Mouse (Mus musculus) testis, adult 2 months (tissue): ENCODE results near the gene Mgat2. TPM values are rescaled to one million over a fixed set of nuclear protein-coding genes. Genes with fewer than 3 reads are reported as not detected.
A peak's percentile ranks its signal among the peaks of the same experiment; 100 is the strongest.

Experiments
- H3K27ac ChIP-seq: fragments of 200-500 bp; 2 replicates; pipeline ENCODE4 v1.5.1; 2012; ENCODE audit warnings: low read depth, low read length; ENCODE audit not compliant: control insufficient read depth, insufficient read depth
- H3K27me3 ChIP-seq: fragments of 200-500 bp; 2 replicates; pipeline ENCODE4 v1.6.1; 2012; ENCODE audit warnings: mild to moderate bottlenecking, low read length, moderate library complexity; ENCODE audit not compliant: control insufficient read depth, insufficient read depth
- H3K36me3 ChIP-seq: fragments of 200-500 bp; 2 replicates; pipeline ENCODE4 v1.6.1; 2012; ENCODE audit warnings: mild to moderate bottlenecking, low read length; ENCODE audit not compliant: control insufficient read depth, insufficient read depth
- H3K4me1 ChIP-seq: fragments of 200-500 bp; 2 replicates; pipeline ENCODE4 v1.6.1; 2012; ENCODE audit warnings: low read length; ENCODE audit not compliant: control insufficient read depth, insufficient read depth
- H3K4me3 ChIP-seq: fragments of 200-500 bp; 2 replicates; pipeline ENCODE4 v1.5.1; 2012; ENCODE audit warnings: low read depth, mild to moderate bottlenecking, low read length, moderate library complexity, mixed read lengths; ENCODE audit not compliant: control insufficient read depth
- CTCF ChIP-seq: fragments of 200-500 bp; IDR thresholded peaks from 2 replicates; pipeline ENCODE4 v1.5.1; 2012; ENCODE audit warnings: low read depth, mild to moderate bottlenecking, inconsistent platforms, low read length, moderate library complexity; ENCODE audit not compliant: control insufficient read depth, insufficient read depth, insufficient replicate concordance
- POLR2A ChIP-seq: fragments of 200-500 bp; IDR thresholded peaks from 2 replicates; pipeline ENCODE4 v1.6.1; 2012; ENCODE audit warnings: low read depth, mild to moderate bottlenecking, inconsistent platforms, low read length, moderate library complexity; ENCODE audit not compliant: control insufficient read depth
- polyA plus RNA-seq: library from polyadenylated mRNA; depleted of rRNA; stranded (reverse); fragments of >200 nt; gene quantifications from 2 replicates; pipeline ENCODE4 v1.2.3, GENCODE M21; 2012

The Mgat2 gene
- polyA plus RNA-seq, 1 experiment: 12.0 TPM

DNA sequence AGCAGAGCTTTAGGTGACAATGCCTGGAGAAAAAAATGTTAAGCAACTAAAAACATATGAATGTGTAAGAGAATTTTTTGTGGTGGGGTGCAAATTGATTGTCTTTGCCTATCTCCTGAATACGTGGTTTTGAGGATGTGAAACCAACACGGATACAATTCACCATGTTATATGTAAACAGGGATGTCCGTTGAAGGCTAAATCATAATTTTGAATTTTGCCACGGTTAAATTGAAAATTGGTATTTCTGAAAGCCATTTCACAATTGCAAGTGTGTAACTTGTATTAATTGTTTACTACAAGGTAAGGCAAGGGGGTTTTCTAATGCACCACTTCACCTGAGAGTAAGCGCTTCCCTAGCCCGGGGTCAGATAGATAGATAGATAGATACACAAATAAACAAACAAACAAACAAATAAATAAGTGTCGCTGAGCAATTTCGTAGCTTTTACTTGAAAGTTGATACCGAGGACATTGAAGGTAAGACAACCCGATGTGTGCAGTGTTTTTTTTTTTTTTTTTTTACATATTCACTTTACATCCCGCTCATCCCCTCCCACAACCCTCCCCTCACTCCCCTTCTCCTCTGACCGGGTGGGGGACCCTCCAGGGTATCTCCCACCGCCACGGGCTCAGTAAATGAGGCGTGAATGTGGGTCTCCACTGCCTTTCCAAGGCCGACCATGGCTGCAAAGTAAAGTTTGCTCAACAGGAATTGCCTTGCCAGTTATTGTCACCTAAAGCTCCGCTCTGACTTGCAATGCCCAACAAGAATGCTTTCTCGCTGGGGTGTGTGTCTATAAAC lies 16.1 kb upstream of the Mgat2 start:
- Histone ChIP-seq H3K27ac (no peak overlapping the region), H3K4me1 (peaks cover 2% of the 10 kb centered on the region), H3K27me3 (no peaks in the 10 kb centered on the region), H3K4me3 (peak overlapping the region; percentile 86), H3K36me3 (no peaks in the 10 kb centered on the region)
- TF ChIP-seq CTCF (no peak), POLR2A (no peak)

DNA sequence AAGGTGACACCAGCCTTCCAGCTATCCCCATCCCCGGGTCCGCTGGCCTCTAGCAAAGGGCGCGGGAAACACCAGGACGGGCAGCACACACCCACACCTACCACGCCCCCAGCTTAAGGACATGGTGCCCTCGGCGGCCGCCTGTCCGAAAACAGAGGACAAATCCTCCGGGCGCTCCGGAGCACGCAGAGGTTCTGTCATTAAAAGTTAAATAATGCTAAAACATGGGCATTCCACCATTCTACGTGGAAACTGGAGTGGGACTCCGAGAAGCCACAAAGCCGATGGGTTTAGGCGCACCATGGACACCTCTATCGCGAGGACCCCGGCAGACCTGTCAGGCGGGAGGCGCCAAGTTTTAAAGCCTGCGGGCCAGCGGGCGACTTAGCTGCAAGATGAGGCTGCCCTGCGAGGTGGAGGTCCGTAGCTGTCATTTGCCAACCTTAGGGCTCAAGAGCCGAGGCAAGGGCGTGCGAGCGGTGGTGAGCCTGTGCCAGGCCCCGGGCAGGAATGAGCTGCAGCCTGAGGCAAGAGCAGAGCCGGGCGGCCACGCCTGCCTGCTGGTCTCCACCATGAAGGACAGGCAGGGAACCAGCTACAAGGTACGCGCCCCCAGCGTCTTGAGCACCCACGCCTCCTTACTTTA lies 15.4 kb upstream of the Mgat2 start, which contains the start of gene Lrr1:
Gene Lrr1, plus strand, starts transcription at position 354 of the 646 bp plus-strand sequence.
- Histone ChIP-seq H3K4me3 (peak within 1 kb of the TSS; percentile 86), H3K36me3 (no peaks in the 10 kb centered on the region), H3K4me1 (peaks cover 2% of the 10 kb centered on the region), H3K27ac (peak within 1 kb of the TSS; percentile 57; the same call in 1 of the 2 replicates), H3K27me3 (no peaks in the 10 kb centered on the region)
- TF ChIP-seq POLR2A (peak; percentile 30; the same call in 1 of the 2 replicates), CTCF (no peak)

DNA sequence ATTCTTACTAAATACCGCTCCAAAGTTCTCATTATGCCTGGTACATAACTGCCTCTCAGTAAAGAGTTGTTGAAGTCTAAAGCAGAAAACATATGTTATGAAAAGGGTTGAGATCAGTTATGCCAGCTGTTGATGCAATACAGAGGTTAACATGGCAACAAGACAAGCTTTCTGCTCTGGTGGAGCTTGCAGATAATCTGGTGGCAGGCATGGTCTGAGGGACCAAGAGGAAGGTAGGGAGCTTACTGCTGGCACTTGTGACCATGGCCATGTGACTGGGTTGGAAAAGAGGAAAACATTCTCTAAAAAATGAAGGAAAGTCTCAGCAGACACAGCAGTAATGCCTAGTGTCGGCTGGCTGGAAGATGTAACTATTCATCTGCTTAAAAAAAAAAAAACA lies 12.7 kb upstream of the Mgat2 start:
- H3K4me3 ChIP-seq: no peak overlapping the region
- TF ChIP-seq POLR2A: no peak
- no peak for TF ChIP-seq CTCF
- H3K27me3 ChIP-seq: no peaks in the 10 kb centered on the region
- H3K4me1 ChIP-seq: peaks cover 2% of the 10 kb centered on the region
- H3K27ac ChIP-seq: no peak overlapping the region
- H3K36me3 ChIP-seq: no peaks in the 10 kb centered on the region

DNA sequence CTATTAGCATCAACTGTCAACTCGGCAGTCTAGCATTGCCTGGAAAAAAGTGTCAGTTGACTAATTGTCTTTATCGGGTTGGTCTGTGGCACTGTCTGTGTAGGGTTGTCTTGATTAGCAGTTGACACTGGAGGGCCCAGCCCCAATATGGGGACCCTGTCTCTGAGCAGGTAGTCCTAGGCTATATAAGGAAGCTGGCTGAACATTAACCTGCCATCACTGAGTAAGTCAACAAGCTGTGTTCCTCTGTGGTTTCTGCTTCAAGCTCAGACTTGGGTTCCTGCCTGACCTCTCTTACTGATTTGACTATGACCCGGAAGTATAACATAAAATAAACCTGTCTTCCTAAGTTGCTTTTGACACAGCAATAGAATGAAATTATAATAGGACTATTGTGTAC lies 8.0 kb upstream of the Mgat2 start:
- Histone ChIP-seq H3K4me3 (no peak overlapping the region), H3K4me1 (peaks cover 2% of the 10 kb centered on the region; the same call in 1 of the 2 replicates), H3K27ac (no peak overlapping the region), H3K36me3 (no peaks in the 10 kb centered on the region), H3K27me3 (no peaks in the 10 kb centered on the region)
- TF ChIP-seq POLR2A (no peak), CTCF (no peak)

DNA sequence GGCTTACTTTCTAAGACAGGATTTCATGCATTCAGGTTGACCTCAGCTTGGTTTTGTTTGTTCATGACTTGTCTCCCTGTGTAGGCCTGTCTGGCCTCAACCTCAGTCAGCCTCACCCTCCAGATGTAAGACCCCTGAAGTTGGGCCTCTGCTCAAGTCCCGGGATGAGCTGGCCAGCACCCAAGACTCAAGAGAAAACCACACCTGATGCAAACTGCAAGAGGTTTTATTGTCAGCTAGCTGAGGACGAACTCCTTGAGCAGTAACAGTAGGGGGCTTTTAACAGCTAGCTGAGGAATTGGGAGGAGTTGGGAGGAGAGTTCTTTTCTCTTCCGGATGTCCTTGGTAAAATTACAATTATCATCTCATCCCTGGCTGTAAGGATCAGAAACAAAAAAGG lies 6.4 kb upstream of the Mgat2 start:
- Histone ChIP-seq H3K4me3 (no peak overlapping the region), H3K4me1 (peaks cover 2% of the 10 kb centered on the region; the same call in 1 of the 2 replicates), H3K27ac (peak overlapping the region; percentile 65), H3K27me3 (no peaks in the 10 kb centered on the region), H3K36me3 (no peaks in the 10 kb centered on the region)
- TF ChIP-seq CTCF (no peak), POLR2A (no peak)

DNA sequence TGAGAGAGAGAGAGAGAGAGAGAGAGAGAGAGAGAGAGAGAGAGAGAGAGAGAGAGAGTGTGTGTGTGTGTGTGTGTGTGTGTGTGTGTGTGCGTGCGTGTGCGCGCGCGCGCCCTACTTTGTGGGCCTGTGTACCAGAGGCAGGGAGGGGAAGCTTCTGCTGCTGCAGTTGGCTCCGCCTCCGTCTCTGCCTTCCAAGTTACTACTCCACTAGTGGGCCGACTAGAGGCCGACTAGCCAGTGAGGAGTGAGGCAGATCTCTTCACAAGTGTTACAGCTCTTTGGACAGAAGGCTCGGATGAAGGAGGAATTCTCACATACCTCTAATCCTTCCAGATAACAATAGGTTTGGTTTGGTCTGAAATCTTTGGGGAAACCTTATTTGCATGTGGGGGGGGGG lies 4.6 kb upstream of the Mgat2 start:
- H3K36me3 ChIP-seq: no peaks in the 10 kb centered on the region
- H3K27ac ChIP-seq: no peak overlapping the region
- H3K4me1 ChIP-seq: peaks cover 2% of the 10 kb centered on the region; the same call in 1 of the 2 replicates
- no peak overlapping the region for H3K4me3 ChIP-seq
- no peaks in the 10 kb centered on the region for H3K27me3 ChIP-seq
- TF ChIP-seq POLR2A: no peak
- no peak for TF ChIP-seq CTCF

DNA sequence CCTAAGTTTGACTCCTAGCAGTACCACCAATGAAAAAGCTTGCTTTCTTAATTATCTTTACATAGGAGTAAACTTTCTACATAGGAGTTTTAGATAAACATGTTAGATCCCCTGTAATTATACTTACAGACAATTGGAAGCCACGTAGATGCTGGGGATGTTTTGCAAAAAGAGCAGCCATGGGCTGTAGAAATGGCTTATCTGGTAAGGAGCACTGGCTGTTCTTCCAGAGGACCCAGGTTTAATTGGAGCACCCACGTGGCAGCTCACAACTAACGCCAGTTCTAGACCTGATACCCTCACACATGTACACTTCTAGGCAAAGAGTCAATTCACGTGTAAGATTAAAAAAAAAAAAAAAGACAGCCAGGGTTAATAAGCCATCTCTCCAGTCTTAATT lies 2.2 kb upstream of the Mgat2 start:
- no peaks in the 10 kb centered on the region for H3K36me3 ChIP-seq

More for the DNA sequence above, 2.2 kb upstream of the Mgat2 start:
- H3K27me3 ChIP-seq: no peaks in the 10 kb centered on the region
- peaks cover 2% of the 10 kb centered on the region; the same call in 1 of the 2 replicates for H3K4me1 ChIP-seq
- TF ChIP-seq POLR2A: no peak
- no peak for TF ChIP-seq CTCF
- no peak overlapping the region for H3K27ac ChIP-seq
- no peak overlapping the region for H3K4me3 ChIP-seq
